Mouse (Mus musculus): ENCODE results near the gene Slc24a3. TPM values are rescaled to one million over a fixed set of nuclear protein-coding genes. Genes with fewer than 3 reads are reported as not detected.

Gene Slc24a3
- total and polyA plus RNA-seq, 3 experiments, result not detected

DNA sequence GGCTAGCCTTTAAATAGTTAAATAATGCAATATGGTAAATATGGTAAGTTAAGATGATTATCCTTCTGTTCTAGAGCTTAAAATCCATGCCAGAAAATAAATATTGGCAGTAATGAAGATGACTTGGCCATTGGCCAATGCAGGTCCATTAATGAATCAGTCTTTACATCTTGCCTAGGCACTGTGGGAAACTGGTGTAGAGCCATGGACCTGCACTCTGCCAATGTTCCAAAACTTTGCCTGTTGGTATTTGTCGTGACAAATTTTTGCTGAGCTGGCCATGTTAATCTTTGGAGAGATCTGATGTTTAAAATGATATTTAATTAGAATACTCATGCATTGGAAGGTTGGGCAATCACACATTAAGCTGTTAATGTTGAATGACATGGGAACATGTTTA is 129.4 kb downstream of the Slc24a3 start:
- Histone ChIP-seq H3K27ac (ENCODE audit: control insufficient read depth, low read depth, low read length) (no peak overlapping the region), H3K4me1 (ENCODE audit: control insufficient read depth in 1 of 2, insufficient read depth in 2 of 2, low read length in 2 of 2) (no peaks in the 10 kb centered on the region), H3K79me2 (ENCODE audit: control insufficient read depth, insufficient read depth, low read length, poor library complexity) (no peaks in the 10 kb centered on the region), H3K4me3 (ENCODE audit: control insufficient read depth in 1 of 2, insufficient read depth in 1 of 2, low read depth in 2 of 2, low read length in 2 of 2) (no peak overlapping the region), H3K9ac (ENCODE audit: control insufficient read depth, low read depth, low read length, poor library complexity, severe bottlenecking) (no peak overlapping the region), H3K9me3 (replicated peaks; ENCODE audit: insufficient read depth, low read length) (no peaks in the 10 kb centered on the region), H3K27me3 (ENCODE audit: control insufficient read depth in 1 of 2, insufficient read depth in 2 of 2, low read length in 2 of 2) (no peaks in the 10 kb centered on the region), H3K36me3 (ENCODE audit: control insufficient read depth in 1 of 2, insufficient read depth in 2 of 2, low read length in 2 of 2) (no peaks in the 10 kb centered on the region)
- no peak for DNase-seq (ENCODE audit: low read depth, low spot score)
- TF ChIP-seq ZKSCAN1 (IDR thresholded peaks at IDR 0.05; ENCODE audit: low read depth, low read length) (no peak), ZNF384 (IDR thresholded peaks at IDR 0.05; ENCODE audit: low read depth, low read length) (no peak), MYB (IDR thresholded peaks at IDR 0.05; ENCODE audit: low read depth, low read length) (no peak), TCF12 (IDR thresholded peaks at IDR 0.05; ENCODE audit: low read depth, low read length) (no peak), KAT2A (conservative IDR thresholded peaks at IDR 0.05; ENCODE audit: low read depth, low read length) (no peak), GABPA (IDR thresholded peaks at IDR 0.05; ENCODE audit: low read depth, low read length) (no peak), MXI1 (IDR thresholded peaks at IDR 0.05; ENCODE audit: low read depth, low read length) (no peak), JUND (IDR thresholded peaks at IDR 0.05; ENCODE audit: low read depth, low read length) (no peak), MEF2A (IDR thresholded peaks at IDR 0.05; ENCODE audit: extremely low read depth, insufficient replicate concordance, low read depth, low read length, poor library complexity, severe bottlenecking) (no peak)

DNA sequence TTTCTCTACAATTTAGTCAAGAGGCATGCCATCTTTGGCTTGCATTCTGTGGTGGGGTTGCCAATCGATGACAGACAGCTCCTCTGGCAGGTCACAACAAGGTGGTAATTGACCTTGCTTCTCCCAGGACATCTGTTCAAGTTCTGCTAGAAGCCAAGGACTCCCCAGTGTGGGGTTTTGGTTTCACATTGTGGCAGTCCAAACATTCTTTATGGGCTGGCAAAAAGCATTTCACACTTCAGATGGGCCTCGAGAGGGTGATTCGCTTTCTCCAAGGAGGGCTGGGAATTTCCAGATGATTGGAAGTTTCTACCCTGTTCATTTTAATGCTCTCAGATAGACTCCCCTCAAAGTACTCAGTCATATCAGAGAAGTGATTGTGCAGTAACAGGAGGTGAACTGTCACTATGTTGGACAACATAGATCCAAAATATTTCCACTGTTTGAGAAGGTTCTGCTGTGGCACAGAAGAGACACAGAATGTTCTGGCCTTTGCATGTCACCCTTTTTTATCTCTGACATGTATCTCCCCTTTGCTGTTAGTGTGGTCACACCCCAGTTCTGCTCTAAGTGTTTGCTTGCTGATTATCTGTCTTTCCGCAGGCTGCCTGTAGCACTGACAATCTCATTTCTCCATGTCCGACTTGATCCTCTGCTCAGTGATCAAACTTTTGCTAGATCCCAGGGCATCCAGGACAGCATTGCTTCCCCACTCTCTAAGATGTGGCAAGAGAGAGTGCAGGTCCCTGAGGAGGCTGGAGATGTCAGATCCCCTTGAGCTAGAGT is 132.6 kb downstream of the Slc24a3 start:
- no peak for DNase-seq (ENCODE audit: low read depth, low spot score)
- Histone ChIP-seq H3K9ac (ENCODE audit: control insufficient read depth, low read depth, low read length, poor library complexity, severe bottlenecking) (no peak overlapping the region), H3K9me3 (replicated peaks; ENCODE audit: insufficient read depth, low read length) (no peaks in the 10 kb centered on the region), H3K36me3 (ENCODE audit: control insufficient read depth in 1 of 2, insufficient read depth in 2 of 2, low read length in 2 of 2) (no peaks in the 10 kb centered on the region), H3K79me2 (ENCODE audit: control insufficient read depth, insufficient read depth, low read length, poor library complexity) (no peaks in the 10 kb centered on the region), H3K27ac (ENCODE audit: control insufficient read depth, low read depth, low read length) (no peak overlapping the region), H3K4me3 (ENCODE audit: control insufficient read depth in 1 of 2, insufficient read depth in 1 of 2, low read depth in 2 of 2, low read length in 2 of 2) (no peak overlapping the region), H3K4me1 (ENCODE audit: control insufficient read depth in 1 of 2, insufficient read depth in 2 of 2, low read length in 2 of 2) (no peaks in the 10 kb centered on the region), H3K27me3 (ENCODE audit: control insufficient read depth in 1 of 2, insufficient read depth in 2 of 2, low read length in 2 of 2) (no peaks in the 10 kb centered on the region)
- no peak for TF ChIP-seq RAD21 (IDR thresholded peaks at IDR 0.05; ENCODE audit: low read depth, low read length)
- TF ChIP-seq NELFE (IDR thresholded peaks at IDR 0.05; ENCODE audit: low read depth, low read length), result no peak
- TF ChIP-seq TBP (IDR thresholded peaks at IDR 0.05; ENCODE audit: low read depth, low read length), result no peak

DNA sequence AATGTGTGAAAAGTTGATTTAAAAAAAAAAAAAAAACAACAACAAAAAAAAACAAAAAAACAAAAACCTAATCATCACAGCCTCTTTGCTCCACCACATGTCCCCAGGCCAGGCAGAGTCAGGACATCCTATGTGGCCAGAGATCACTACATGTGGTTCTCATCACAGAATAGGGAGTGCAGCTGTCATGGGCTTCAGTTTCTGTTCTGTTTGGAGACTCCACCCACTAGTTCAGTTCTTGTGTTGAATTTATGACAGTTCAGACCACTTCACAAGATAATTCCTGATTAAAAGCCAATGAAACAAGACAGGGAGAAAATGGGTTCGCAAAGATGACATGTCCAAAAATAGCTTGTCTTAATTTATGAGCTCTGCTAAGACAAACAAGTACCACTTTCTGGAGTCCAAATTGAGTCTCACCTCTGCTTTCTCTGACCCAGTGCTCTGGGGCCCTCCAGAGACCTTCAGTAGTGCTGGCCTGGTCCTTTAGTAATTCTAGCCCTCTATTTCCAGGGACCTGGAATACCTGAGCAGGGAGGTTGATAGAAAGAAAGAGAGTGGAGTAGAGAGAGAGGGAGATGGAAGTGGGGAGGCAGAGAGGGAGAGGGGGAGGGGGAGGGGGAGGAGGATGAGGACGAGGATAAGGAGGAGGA is 139.8 kb downstream of the Slc24a3 start:
- Histone ChIP-seq H3K9ac (ENCODE audit: control insufficient read depth, low read depth, low read length, poor library complexity, severe bottlenecking) (no peak overlapping the region), H3K79me2 (ENCODE audit: control insufficient read depth, insufficient read depth, low read length, poor library complexity) (no peaks in the 10 kb centered on the region), H3K9me3 (replicated peaks; ENCODE audit: insufficient read depth, low read length) (no peaks in the 10 kb centered on the region), H3K4me1 (ENCODE audit: control insufficient read depth in 1 of 2, insufficient read depth in 2 of 2, low read length in 2 of 2) (no peaks in the 10 kb centered on the region), H3K27ac (ENCODE audit: control insufficient read depth, low read depth, low read length) (no peak overlapping the region), H3K27me3 (ENCODE audit: control insufficient read depth in 1 of 2, insufficient read depth in 2 of 2, low read length in 2 of 2) (no peaks in the 10 kb centered on the region), H3K4me3 (ENCODE audit: control insufficient read depth in 1 of 2, insufficient read depth in 1 of 2, low read depth in 2 of 2, low read length in 2 of 2) (no peak overlapping the region), H3K36me3 (ENCODE audit: control insufficient read depth in 1 of 2, insufficient read depth in 2 of 2, low read length in 2 of 2) (no peaks in the 10 kb centered on the region)
- no peak for DNase-seq (ENCODE audit: low read depth, low spot score)
- TF ChIP-seq TCF12 (IDR thresholded peaks at IDR 0.05; ENCODE audit: low read depth, low read length), result no peak
- no peak for TF ChIP-seq NRF1 (IDR thresholded peaks at IDR 0.05; ENCODE audit: insufficient read depth, low read depth, low read length, poor library complexity, severe bottlenecking)
- TF ChIP-seq ZC3H11A (IDR thresholded peaks at IDR 0.05; ENCODE audit: low read depth, low read length), result no peak
- no peak for TF ChIP-seq ZNF384 (IDR thresholded peaks at IDR 0.05; ENCODE audit: low read depth, low read length)
- no peak for TF ChIP-seq UBTF (IDR thresholded peaks at IDR 0.05; ENCODE audit: borderline replicate concordance, insufficient read depth, low read depth, low read length)
- no peak for TF ChIP-seq CHD1 (IDR thresholded peaks at IDR 0.05; ENCODE audit: low read depth, low read length)
- TF ChIP-seq MAFK (IDR thresholded peaks at IDR 0.05; ENCODE audit: borderline replicate concordance, low read depth, low read length), result no peak
- no peak for TF ChIP-seq EP300 (IDR thresholded peaks at IDR 0.05; ENCODE audit: low read depth in 1 of 2, low read length in 2 of 2)
- no peak for TF ChIP-seq MAX (IDR thresholded peaks at IDR 0.05; ENCODE audit: low read length)
- no peak for TF ChIP-seq USF2 (IDR thresholded peaks at IDR 0.05; ENCODE audit: borderline replicate concordance in 1 of 2, insufficient read depth in 1 of 2, low read depth in 1 of 2, low read length in 2 of 2)
- TF ChIP-seq CHD2 (IDR thresholded peaks at IDR 0.05; ENCODE audit: low read length), result no peak
- no peak for TF ChIP-seq GATA1 (IDR thresholded peaks at IDR 0.05; ENCODE audit: low read depth, low read length)
- no peak for TF ChIP-seq RAD21 (IDR thresholded peaks at IDR 0.05; ENCODE audit: low read depth, low read length)
- TF ChIP-seq MAZ (IDR thresholded peaks at IDR 0.05; ENCODE audit: low read depth, low read length), result no peak
